In the genomic region with DNA sequence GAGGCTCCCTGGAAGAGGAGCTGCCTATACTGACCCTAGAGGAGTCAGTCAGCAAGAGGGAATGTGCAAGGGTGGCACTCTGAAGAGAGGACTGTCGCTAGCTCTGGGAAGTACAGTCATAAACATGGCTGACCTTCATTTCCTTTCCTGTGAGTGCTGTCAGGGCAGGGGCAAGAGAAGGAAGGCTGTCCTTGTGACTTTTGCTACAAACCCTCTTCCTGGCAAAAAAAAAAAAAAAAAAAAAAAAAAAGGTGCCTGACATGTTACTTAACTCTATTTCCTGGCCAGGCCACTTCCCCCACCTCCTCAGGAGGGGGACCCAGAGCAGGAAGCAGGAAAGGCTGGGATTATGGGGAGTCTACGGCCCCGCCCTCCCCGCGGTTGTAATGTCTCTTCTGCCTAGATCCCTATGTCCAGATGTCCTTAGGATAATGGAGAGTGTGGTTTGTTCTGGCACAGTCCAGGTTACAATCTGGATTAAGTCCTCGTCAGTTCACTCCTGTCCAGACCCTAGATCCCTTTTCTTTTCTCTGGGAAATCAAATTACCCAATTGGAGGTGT, we compare ENCODE assay signal across 8 mouse cellular contexts. TPM values are rescaled to one million over a fixed set of nuclear protein-coding genes. Genes with fewer than 3 reads are reported as not detected.
DNase-seq lines count a peak whose midpoint lies in the region; ATAC-seq lines count a peak whose summit lies in the region.

No protein-coding gene starts in this region.

- intact Hi-C loops in left cerebral cortex, postnatal 4 days (cut with DNase I) = no loop called here

- H3K4me3 ChIP-seq in hindbrain, embryonic 13.5 days = no peak overlapping the region
- H3K4me3 ChIP-seq in hindbrain, embryonic 14.5 days (replicated peaks; ENCODE audit: low read length) = no peak overlapping the region
- no peak overlapping the region for H3K4me3 ChIP-seq in neural tube, embryonic 15.5 days (replicated peaks)

- H3K9ac ChIP-seq in hindbrain, embryonic 13.5 days = no peak overlapping the region
- no peak overlapping the region for H3K9ac ChIP-seq in hindbrain, embryonic 14.5 days
- no peak overlapping the region for H3K9ac ChIP-seq in neural tube, embryonic 15.5 days (replicated peaks)

- H3K4me2 ChIP-seq in hindbrain, embryonic 13.5 days = no peak overlapping the region
- H3K4me2 ChIP-seq in hindbrain, embryonic 14.5 days (replicated peaks) = no peak overlapping the region
- no peak overlapping the region for H3K4me2 ChIP-seq in neural tube, embryonic 15.5 days

- 81% methylated on average over 6 of the region's 6 CpGs for WGBS in hindbrain, embryonic 13.5 days
- WGBS in hindbrain, embryonic 14.5 days = 76% methylated on average over 6 of the region's 6 CpGs
- 69% methylated on average over 6 of the region's 6 CpGs for WGBS in neural tube, embryonic 15.5 days

- H3K27ac ChIP-seq in hindbrain, embryonic 13.5 days = 0 out of 2 replicates have a peak overlapping the region, but pooled peaks have one; percentile 30
- no peak overlapping the region; the same call in 1 of the 2 replicates for H3K27ac ChIP-seq in hindbrain, embryonic 14.5 days
- 0 out of 2 replicates have a peak overlapping the region, but pooled peaks have one; percentile 23 for H3K27ac ChIP-seq in neural tube, embryonic 15.5 days (replicated peaks)

- H3K27me3 ChIP-seq in hindbrain, embryonic 13.5 days = 0 out of 2 replicates have a peak, but pooled peaks cover 3% of the 10 kb centered on the region
- no peaks in the 10 kb centered on the region for H3K27me3 ChIP-seq in hindbrain, embryonic 14.5 days (ENCODE audit: control insufficient read depth, insufficient read depth, low read length)
- H3K27me3 ChIP-seq in neural tube, embryonic 15.5 days (replicated peaks) = no peaks in the 10 kb centered on the region

- no peaks in the 10 kb centered on the region for H3K9me3 ChIP-seq in hindbrain, embryonic 13.5 days
- H3K9me3 ChIP-seq in hindbrain, embryonic 14.5 days (ENCODE audit: control insufficient read depth, low read length) = no peaks in the 10 kb centered on the region
- H3K9me3 ChIP-seq in neural tube, embryonic 15.5 days (replicated peaks) = no peaks in the 10 kb centered on the region

- H3K4me1 ChIP-seq in hindbrain, embryonic 13.5 days (replicated peaks) = peaks cover 38% of the 10 kb centered on the region
- peaks cover 8% of the 10 kb centered on the region; the same call in 1 of the 2 replicates for H3K4me1 ChIP-seq in hindbrain, embryonic 14.5 days (replicated peaks; ENCODE audit: control insufficient read depth, insufficient read depth, low read length)
- peaks cover 16% of the 10 kb centered on the region for H3K4me1 ChIP-seq in neural tube, embryonic 15.5 days

- DNase-seq in hindbrain, embryonic 14.5 days (ENCODE audit: low spot score) = no peak
- peak; percentile 75 for DNase-seq in heart, adult 8-10 months (ENCODE audit: low spot score)
- peak; percentile 77 for DNase-seq in kidney, postnatal 10 days
- no peak for DNase-seq in cerebellum, adult 9-10 months
- no peak for DNase-seq in left cerebral cortex, postnatal 4 days
- no peak for DNase-seq in frontal cortex, adult 2 months (ENCODE audit: extremely low spot score in 1 of 2, low spot score in 1 of 2)

- no peak for ATAC-seq in hindbrain, embryonic 13.5 days (ENCODE audit: low FRiP score)
- no peak for ATAC-seq in hindbrain, embryonic 14.5 days (ENCODE audit: low FRiP score)
- ATAC-seq in neural tube, embryonic 15.5 days (ENCODE audit: low FRiP score) = no peak

- H3K36me3 ChIP-seq in hindbrain, embryonic 13.5 days = peaks cover 24% of the 10 kb centered on the region
- H3K36me3 ChIP-seq in hindbrain, embryonic 14.5 days (replicated peaks; ENCODE audit: control insufficient read depth, insufficient read depth) = peaks cover 25% of the 10 kb centered on the region
- no peaks in the 10 kb centered on the region for H3K36me3 ChIP-seq in neural tube, embryonic 15.5 days

RNA-seq across cellular contexts. Expression of gene Nrp2, which starts 21.5 kb away (rescaled TPM):
- polyA plus RNA-seq in hindbrain, embryonic 13.5 days (2015; fragmentation: Nextera tagmentation; extraction: Ambion mirVana) = 34.8 and 35.7 TPM in 2 replicates
- 34.1 and 34.5 TPM in 2 replicates for polyA plus RNA-seq in hindbrain, embryonic 14.5 days (2014; fragmentation: Nextera tagmentation; extraction: Ambion mirVana)
- total RNA-seq in heart, adult 8-10 months (2022) = 10 to 100 TPM; 13.2 to 30.0 (median 26.7) TPM
- 33.4 and 35.6 TPM in 2 replicates for polyA plus RNA-seq in neural tube, embryonic 15.5 days (2015; fragmentation: Nextera tagmentation; extraction: Ambion mirVana)
- total RNA-seq in left cerebral cortex, postnatal 4 days (2021) = 10 to 100 TPM; 49.9 to 86.2 TPM
- polyA plus RNA-seq in frontal cortex, adult 2 months (2012; rRNA removed) = 9.9 and 16.7 TPM in 2 replicates

Comparison
In these comparisons a context has a peak if more than half of its experiments do, and no peak if none do; other contexts are left out.
1. DNase-seq: peak in heart, adult 8-10 months (single experiment) and kidney, postnatal 10 days (single experiment); none in hindbrain, embryonic 14.5 days (single experiment), cerebellum, adult 9-10 months (single experiment), left cerebral cortex, postnatal 4 days (single experiment) and frontal cortex, adult 2 months (0 of 2).